ENCODE assay signal across 13 mouse cellular contexts in the genomic region with DNA sequence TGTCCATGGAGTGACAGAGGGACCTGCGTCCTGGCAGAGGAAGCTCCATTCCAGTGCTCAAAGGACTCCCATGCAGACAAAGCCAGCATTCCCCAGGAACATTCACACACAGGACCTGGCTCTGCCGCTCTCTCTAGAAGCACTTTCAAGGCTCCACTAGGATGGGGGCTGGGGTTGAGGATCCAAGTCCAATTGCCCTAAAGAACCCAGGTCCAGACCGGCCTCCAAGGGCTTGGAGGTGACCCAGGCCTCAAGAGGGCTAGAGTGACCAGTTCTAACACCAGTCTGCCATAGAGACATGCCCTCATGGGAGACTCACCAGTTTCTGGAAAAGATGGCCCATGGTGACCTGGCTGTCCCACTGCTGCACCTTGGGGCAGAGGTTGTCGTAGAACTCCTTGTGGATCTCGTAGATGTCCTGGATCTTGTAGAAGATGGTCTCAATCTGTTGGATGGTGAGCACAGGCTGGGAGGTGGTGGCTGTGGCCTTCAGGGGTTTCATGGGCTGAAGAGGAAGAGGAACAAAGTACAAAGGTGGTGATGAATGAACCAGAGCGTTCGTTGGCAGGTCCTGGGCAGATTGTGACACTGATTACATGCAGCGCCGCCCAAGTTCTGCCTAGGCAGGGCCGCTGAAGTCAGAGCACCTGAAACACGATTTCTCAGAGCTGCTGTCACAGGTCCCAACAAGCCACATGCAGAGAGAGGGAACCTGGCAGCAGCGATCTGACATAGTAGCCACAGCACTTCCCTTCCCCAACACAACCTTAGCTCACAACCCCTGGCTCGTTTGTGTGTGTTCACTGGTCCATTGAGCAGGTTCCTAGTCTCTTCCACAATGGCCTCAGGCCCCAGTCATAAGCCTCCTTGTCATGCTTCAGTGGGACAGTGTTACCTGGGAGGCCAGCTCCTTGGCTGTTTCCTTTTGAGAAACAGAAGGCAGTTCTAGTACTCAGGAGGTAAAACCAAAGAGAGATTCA.
DNase-seq lines count a peak whose midpoint lies in the region; ATAC-seq lines count a peak whose summit lies in the region.
"Had no signal": no experiment of that assay in that cellular context is flagged by ENCODE, and none has a peak within 500 bp of the region (broad histone marks: within the 10 kb centered on the region; RNA-seq: fewer than 3 reads in every experiment).

No protein-coding gene starts in this region.

- H3K9me3 ChIP-seq in heart, embryonic 15.5 days (replicated peaks), result no peaks in the 10 kb centered on the region
- H3K9me3 ChIP-seq in kidney, embryonic 16.5 days (ENCODE audit: low read length), result no peaks in the 10 kb centered on the region
- no peaks in the 10 kb centered on the region for H3K9me3 ChIP-seq in stomach, embryonic 16.5 days (replicated peaks; ENCODE audit: control insufficient read depth, low read length)
- H3K9me3 ChIP-seq: limb, embryonic 12.5 days had no signal

- WGBS in heart, embryonic 15.5 days, result 88% methylated on average over 13 of the region's 13 CpGs
- 77% methylated on average over 13 of the region's 13 CpGs for WGBS in kidney, embryonic 16.5 days
- WGBS in stomach, embryonic 16.5 days, result 76% methylated on average over 13 of the region's 13 CpGs

- H3K27ac ChIP-seq in heart, embryonic 15.5 days, result peak overlapping the region; percentile 24; the same call in 1 of the 2 replicates
- peak overlapping the region; percentile 16; the same call in 1 of the 2 replicates for H3K27ac ChIP-seq in kidney, embryonic 16.5 days (ENCODE audit: low read length)
- H3K27ac ChIP-seq in stomach, embryonic 16.5 days (ENCODE audit: low read length), result peak overlapping the region; percentile 78
- H3K27ac ChIP-seq: kidney, postnatal 0 days; limb, embryonic 12.5 days had no signal

- no peak overlapping the region for H3K4me3 ChIP-seq in heart, embryonic 15.5 days
- H3K4me3 ChIP-seq in kidney, embryonic 16.5 days (ENCODE audit: low read length), result no peak overlapping the region
- no peak overlapping the region for H3K4me3 ChIP-seq in stomach, embryonic 16.5 days (replicated peaks; ENCODE audit: low read length)
- H3K4me3 ChIP-seq: limb, embryonic 12.5 days had no signal

- no peak for DNase-seq in heart, adult 9 months (ENCODE audit: low spot score in 2 of 2)
- DNase-seq in thymus, postnatal 25 days, result peak; percentile 24
- DNase-seq in thymus, postnatal 0 days (ENCODE audit: low spot score), result no peak
- no peak for DNase-seq in left cerebral cortex, postnatal 4 days
- DNase-seq: cerebellum, adult 11 months; right cerebral cortex, adult 18-20 months had no signal

- H3K4me1 ChIP-seq in heart, embryonic 15.5 days (replicated peaks), result peaks cover 35% of the 10 kb centered on the region
- H3K4me1 ChIP-seq in kidney, embryonic 16.5 days (ENCODE audit: insufficient read depth, low read length), result peaks cover 39% of the 10 kb centered on the region
- peaks cover 35% of the 10 kb centered on the region for H3K4me1 ChIP-seq in stomach, embryonic 16.5 days (ENCODE audit: control insufficient read depth, insufficient read depth, low read length)

- intact Hi-C loops in left cerebral cortex, postnatal 4 days (cut with DNase I), result no loop called here

- peaks cover 9% of the 10 kb centered on the region; the same call in 1 of the 2 replicates for H3K36me3 ChIP-seq in heart, embryonic 15.5 days
- peaks cover 20% of the 10 kb centered on the region for H3K36me3 ChIP-seq in kidney, embryonic 16.5 days (ENCODE audit: insufficient read depth, low read length)
- no peaks in the 10 kb centered on the region for H3K36me3 ChIP-seq in stomach, embryonic 16.5 days (ENCODE audit: control insufficient read depth, insufficient read depth, low read length)

- no peak overlapping the region for H3K9ac ChIP-seq in heart, embryonic 15.5 days
- no peak overlapping the region for H3K9ac ChIP-seq in kidney, embryonic 16.5 days (replicated peaks; ENCODE audit: low read length)
- H3K9ac ChIP-seq in stomach, embryonic 16.5 days (ENCODE audit: low read length), result no peak overlapping the region
- H3K9ac ChIP-seq: limb, embryonic 12.5 days had no signal

- ATAC-seq in heart, embryonic 15.5 days (replicated peaks; ENCODE audit: insufficient number of reproducible peaks, insufficient read depth, low FRiP score, low read depth), result no peak
- ATAC-seq in kidney, embryonic 16.5 days (ENCODE audit: low FRiP score, low TSS enrichment), result no peak
- ATAC-seq in stomach, embryonic 16.5 days (ENCODE audit: insufficient read depth, low FRiP score), result no peak
- no peak for ATAC-seq in megakaryocyte-erythroid progenitor cell, adult 5-6 weeks (replicated peaks; ENCODE audit: low FRiP score, low TSS enrichment, poor library complexity, severe bottlenecking)
- ATAC-seq: midbrain, embryonic 16.5 days had no signal

- H3K4me2 ChIP-seq in heart, embryonic 15.5 days, result no peak overlapping the region
- no peak overlapping the region for H3K4me2 ChIP-seq in kidney, embryonic 16.5 days (replicated peaks; ENCODE audit: low read depth, low read length)
- no peak overlapping the region for H3K4me2 ChIP-seq in stomach, embryonic 16.5 days (ENCODE audit: low read depth, low read length)
- H3K4me2 ChIP-seq: limb, embryonic 12.5 days had no signal

- H3K27me3 ChIP-seq in heart, embryonic 15.5 days, result no peaks in the 10 kb centered on the region
- no peaks in the 10 kb centered on the region for H3K27me3 ChIP-seq in kidney, embryonic 16.5 days (ENCODE audit: insufficient read depth, low read length)
- no peaks in the 10 kb centered on the region for H3K27me3 ChIP-seq in stomach, embryonic 16.5 days (ENCODE audit: control insufficient read depth, insufficient read depth, low read length)
- H3K27me3 ChIP-seq: limb, embryonic 12.5 days had no signal

Comparison
In these comparisons a context has a peak if more than half of its experiments do, and no peak if none do; other contexts are left out.
1. H3K27ac ChIP-seq: peak in every context shown above with its lines; median percentile 78 in stomach, embryonic 16.5 days; 24 in heart, embryonic 15.5 days; 16 in kidney, embryonic 16.5 days.